Mouse (Mus musculus): Measurements from ENCODE around the gene Wnt5b.

DNA sequence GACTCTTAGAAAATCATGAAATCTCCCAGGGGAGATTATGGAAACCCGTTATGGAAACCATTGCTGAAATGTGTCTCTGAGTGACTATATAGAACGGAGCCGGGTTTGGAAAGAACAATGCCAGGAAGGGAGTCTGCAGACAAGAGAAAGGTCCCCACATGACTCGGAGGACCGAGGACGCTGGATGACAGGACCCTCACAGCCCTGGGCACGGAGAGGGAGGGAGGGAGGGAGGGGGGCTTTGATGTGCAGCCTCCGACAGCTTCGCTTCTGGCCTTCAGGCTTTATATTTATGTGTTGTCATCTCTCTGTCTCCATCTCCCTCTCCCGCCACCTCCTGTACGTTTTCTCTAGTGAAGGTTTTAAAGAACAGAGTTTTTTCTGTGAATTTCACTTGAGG lies 53.1 kb downstream of the Wnt5b start:
- TF ChIP-seq GATA1 (IDR thresholded peaks at IDR 0.05; ENCODE audit: borderline replicate concordance, low read length) = no peak
- TF ChIP-seq FLI1 (IDR thresholded peaks at IDR 0.05; ENCODE audit: low read length) = no peak
